Mouse (Mus musculus) heart, embryonic 14.5 days (tissue): ENCODE measurements around the gene Rragd. TPM values are rescaled to one million over a fixed set of nuclear protein-coding genes. Genes with fewer than 3 reads are reported as not detected.
"Not testable (repeated sequence)": the region's sequence is repeated elsewhere in the genome, so short reads cannot be mapped to it uniquely, and the experiment has no call there.

Experiments used
- ATAC-seq: fragments of 200-750 bp; cut with Nextera tagmentation; 2 replicates; pipeline ENCODE4 v1.8.0; 2017; ENCODE audit warnings: low read depth, moderate TSS enrichment; ENCODE audit not compliant: insufficient number of reproducible peaks, insufficient read depth, low FRiP score
- H3K27ac ChIP-seq, 2 experiments: fragments of 200-500 bp in 1 of 2; fragments of 300-500 bp in 1 of 2; sonication (generic) in 1 of 2; replicated peaks in 1 of 2; 2 replicates each; pipeline ENCODE4 v1.5.1; 2012 to 2014; ENCODE audit warnings: low read depth in 2 of 2, low read length in 2 of 2, control low read depth in 1 of 2, mild to moderate bottlenecking in 1 of 2, mixed read lengths in 1 of 2; ENCODE audit not compliant: control insufficient read depth in 1 of 2, insufficient read depth in 1 of 2
- H3K27me3 ChIP-seq: fragments of 300-500 bp; sonication (generic); 2 replicates; pipeline ENCODE4 v1.6.1; 2014; ENCODE audit warnings: mild to moderate bottlenecking, low read length, control low read depth; ENCODE audit not compliant: control insufficient read depth, insufficient read depth
- H3K36me3 ChIP-seq: fragments of 300-500 bp; sonication (generic); 2 replicates; pipeline ENCODE4 v1.6.1; 2014; ENCODE audit warnings: mild to moderate bottlenecking, control low read depth, low read length, mixed read lengths; ENCODE audit not compliant: control insufficient read depth, insufficient read depth
- H3K4me1 ChIP-seq, 2 experiments: fragments of 200-500 bp in 1 of 2; fragments of 300-500 bp in 1 of 2; sonication (generic) in 1 of 2; 2 replicates each; pipeline ENCODE4 v1.6.1; 2012 to 2014; ENCODE audit warnings: low read length in 2 of 2, control low read depth in 1 of 2, mixed read lengths in 1 of 2; ENCODE audit not compliant: control insufficient read depth in 2 of 2, insufficient read depth in 2 of 2
- H3K4me2 ChIP-seq: fragments of 300-500 bp; sonication (generic); 2 replicates; pipeline ENCODE4 v1.6.1; 2014; ENCODE audit warnings: mild to moderate bottlenecking, low read length
- H3K4me3 ChIP-seq, 2 experiments: fragments of 200-500 bp in 1 of 2; fragments of 300-500 bp in 1 of 2; sonication (generic) in 1 of 2; 2 replicates each; pipeline ENCODE4 v1.5.1; 2012 to 2014; ENCODE audit warnings: low read length in 2 of 2, mild to moderate bottlenecking in 2 of 2, control low read depth in 1 of 2, low read depth in 1 of 2, moderate library complexity in 1 of 2; ENCODE audit not compliant: control insufficient read depth in 1 of 2, insufficient read depth in 1 of 2
- H3K9ac ChIP-seq: fragments of 300-500 bp; sonication (generic); 2 replicates; pipeline ENCODE4 v1.6.1; 2014; ENCODE audit warnings: mild to moderate bottlenecking, low read length
- H3K9me3 ChIP-seq: fragments of 300-500 bp; sonication (generic); 2 replicates; pipeline ENCODE4 v1.6.1; 2016; ENCODE audit warnings: low read length, control low read depth; ENCODE audit not compliant: control insufficient read depth
- WGBS: fragments of 180-500 bp; shearing (Covaris S2); extraction: QIAGEN DNeasy Blood & Tissue Kit; methylation state at CpG from one replicate; pipeline ENCODE4 v1.1.7; 2014; 5-methylcytosine and 5-hydroxymethylcytosine counted together
- polyA plus RNA-seq: library from polyadenylated mRNA; unstranded; fragments of >200 nt; fragmentation: Nextera tagmentation; extraction: Ambion mirVana; gene quantifications from 2 replicates; pipeline ENCODE4 v1.2.1, GENCODE M21; 2014

The Rragd gene
- polyA plus RNA-seq, 1 experiment from 2014 or later = 53.2 TPM

DNA sequence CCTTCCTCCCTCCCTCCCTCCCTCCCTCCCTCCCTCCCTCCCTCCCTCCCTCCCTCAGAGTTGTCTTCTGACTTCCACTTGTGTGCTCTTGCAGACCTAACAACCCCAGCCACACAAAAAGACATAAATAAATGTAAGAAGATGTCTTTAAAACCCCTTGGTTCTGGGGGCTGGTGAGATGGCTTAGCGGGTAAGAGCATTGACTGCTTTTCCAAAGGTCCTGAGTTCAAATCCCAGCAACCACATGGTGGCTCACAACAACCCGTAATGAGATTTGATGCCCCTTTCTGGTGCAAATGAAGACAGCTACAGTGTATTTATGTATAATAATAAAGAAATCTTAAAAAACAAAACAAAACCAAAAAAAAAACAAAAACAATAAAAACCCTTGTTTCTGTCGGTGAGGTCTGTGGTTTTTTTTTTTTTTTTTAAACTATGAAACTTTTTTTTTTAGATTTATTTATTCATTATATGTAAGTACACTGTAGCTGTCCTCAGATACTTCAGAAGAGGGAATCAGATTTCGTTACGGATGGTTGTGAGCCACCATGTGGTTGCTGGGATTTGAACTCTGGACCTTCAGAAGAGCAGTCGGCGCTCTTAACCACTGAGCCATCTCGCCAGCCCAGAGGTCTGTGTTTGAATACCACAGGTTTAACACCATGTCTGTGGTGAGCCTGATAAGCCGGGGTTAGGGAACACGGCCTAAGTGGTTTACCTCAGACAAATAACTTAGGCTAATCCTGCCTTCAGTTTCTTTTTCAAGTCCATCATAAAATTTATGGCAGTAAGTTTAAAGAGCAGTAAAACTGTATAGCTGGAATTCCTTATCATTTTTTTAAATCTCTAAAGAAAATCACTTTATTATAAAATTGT, 23.0 kb downstream of the Rragd start:
- 91% methylated on average over 10 of the region's 10 CpGs for WGBS
- not testable (repeated sequence) for H3K4me1 ChIP-seq, H3K9me3 ChIP-seq, H3K4me3 ChIP-seq, ATAC-seq, H3K27ac ChIP-seq, H3K9ac ChIP-seq, H3K4me2 ChIP-seq, H3K27me3 ChIP-seq
- peaks cover 39% of the 10 kb centered on the region for H3K36me3 ChIP-seq

DNA sequence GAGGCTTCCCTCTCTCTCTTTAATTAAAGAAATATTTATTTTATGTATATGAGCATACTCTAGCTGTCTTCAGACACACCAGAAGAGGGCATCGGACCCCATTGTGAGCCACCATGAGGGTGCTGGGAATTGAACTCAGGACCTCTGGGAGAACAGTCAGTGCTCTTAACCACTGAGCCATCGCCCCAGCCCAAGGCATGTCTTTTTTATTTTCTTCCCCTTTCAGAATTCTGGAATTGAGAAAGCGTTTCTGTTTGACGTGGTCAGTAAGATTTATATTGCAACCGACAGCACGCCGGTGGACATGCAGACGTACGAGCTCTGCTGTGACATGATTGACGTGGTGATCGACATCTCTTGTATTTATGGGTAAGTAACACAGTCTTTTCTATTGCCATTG, 24.0 kb downstream of the Rragd start:
- H3K27me3 ChIP-seq = no peaks in the 10 kb centered on the region
- H3K4me1 ChIP-seq = no peaks in the 10 kb centered on the region; a peak in 1 of 4 replicates
- no peak for ATAC-seq
- H3K36me3 ChIP-seq = peaks cover 39% of the 10 kb centered on the region
- H3K4me2 ChIP-seq = no peak overlapping the region
- no peaks in the 10 kb centered on the region for H3K9me3 ChIP-seq
- no peak overlapping the region for H3K9ac ChIP-seq
- H3K4me3 ChIP-seq = no peak overlapping the region
- no peak overlapping the region for H3K27ac ChIP-seq
- 91% methylated on average over 11 of the region's 11 CpGs for WGBS

DNA sequence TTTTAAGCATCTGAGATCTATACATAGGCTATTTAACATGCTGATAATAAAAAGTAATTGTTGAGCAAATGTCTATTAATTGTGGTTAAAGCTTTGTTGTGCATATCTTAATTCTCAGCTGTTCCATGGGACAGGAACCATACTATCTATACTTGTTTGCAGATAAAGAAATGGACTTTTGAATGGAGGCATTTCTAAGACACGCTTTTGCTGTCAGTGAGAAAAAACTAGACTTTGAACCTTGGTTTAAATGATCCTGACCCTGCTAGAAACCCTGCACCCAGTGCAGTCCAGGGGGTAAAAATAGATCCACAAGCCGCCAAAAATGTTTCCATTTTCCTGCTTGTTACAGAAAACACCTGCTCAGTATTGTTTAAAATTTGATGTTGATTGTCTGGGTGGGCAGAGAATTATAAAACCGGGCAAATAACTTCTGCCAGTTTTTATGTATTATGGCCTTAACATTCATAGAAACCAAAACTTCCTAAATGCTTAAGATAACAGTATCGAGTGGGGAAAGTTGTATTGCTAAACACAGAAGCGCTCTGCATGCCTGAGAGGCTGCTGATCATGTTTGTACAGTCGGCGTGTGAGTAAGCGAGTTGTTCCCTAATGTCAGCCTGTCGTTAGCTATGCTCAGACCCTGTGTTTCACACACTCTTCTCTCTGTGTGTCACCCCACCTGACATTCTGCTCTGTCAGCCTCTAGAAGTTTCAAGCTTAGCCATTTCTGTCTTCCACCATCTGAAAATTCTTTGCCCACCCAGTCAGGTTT, 24.8 kb downstream of the Rragd start:
- WGBS = 50% methylated on average over 9 of the region's 9 CpGs
- no peak for ATAC-seq

DNA sequence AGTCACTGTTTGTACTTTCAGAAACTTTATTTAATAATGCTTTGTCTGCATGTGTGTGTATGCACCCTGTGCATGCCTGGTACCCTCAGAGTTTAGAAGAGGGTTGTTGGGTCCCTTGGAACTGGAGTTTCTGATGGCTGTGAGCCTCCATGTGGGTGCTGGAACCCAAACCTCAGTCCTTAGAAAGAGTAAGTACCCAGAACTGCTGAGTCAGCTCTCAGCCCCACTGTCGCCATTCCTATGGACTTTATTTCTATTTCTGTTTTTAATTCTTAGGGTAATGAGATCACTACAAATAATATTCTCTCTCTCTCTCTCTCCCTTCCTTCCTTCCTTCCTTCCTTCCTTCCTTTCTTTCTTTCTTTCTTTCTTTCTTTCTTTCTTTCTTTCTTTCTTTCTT, 27.2 kb downstream of the Rragd start:
- ATAC-seq = no peak
- H3K36me3 ChIP-seq = peaks cover 44% of the 10 kb centered on the region
- 88% methylated on average over 1 of the region's 1 CpGs for WGBS

More for the DNA sequence above, 24.8 kb downstream of the Rragd start:
- Histone ChIP-seq H3K27ac (no peak overlapping the region), H3K9me3 (no peaks in the 10 kb centered on the region), H3K27me3 (no peaks in the 10 kb centered on the region), H3K4me2 (no peak overlapping the region), H3K9ac (no peak overlapping the region), H3K36me3 (peaks cover 43% of the 10 kb centered on the region), H3K4me1 (no peaks in the 10 kb centered on the region; a peak in 1 of 4 replicates), H3K4me3 (no peak overlapping the region)

DNA sequence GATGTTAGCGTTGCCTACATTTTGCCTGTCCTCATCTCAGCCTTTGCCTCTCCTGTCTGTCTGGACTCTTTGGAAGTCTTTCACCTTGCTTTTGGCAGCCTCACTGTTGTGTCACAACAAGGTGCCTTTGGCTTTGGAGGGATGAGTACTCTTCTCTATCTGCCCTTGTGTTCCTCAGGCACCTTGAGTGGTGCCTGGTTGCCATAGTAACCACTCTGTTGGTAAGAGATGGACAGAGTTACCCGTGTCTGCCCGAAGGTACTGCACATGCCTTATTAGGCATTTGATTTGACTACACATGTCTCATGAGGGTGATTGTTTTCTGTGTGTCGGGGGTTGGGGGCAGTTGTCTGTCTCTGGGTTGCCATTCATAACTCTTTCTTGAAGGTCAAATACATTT, 29.6 kb downstream of the Rragd start:
- no peak for ATAC-seq
- Histone ChIP-seq H3K9ac (no peak overlapping the region), H3K4me1 (no peaks in the 10 kb centered on the region; a peak in 1 of 4 replicates), H3K4me2 (no peak overlapping the region), H3K27me3 (no peaks in the 10 kb centered on the region), H3K27ac (no peak overlapping the region), H3K4me3 (no peak overlapping the region), H3K36me3 (peaks cover 26% of the 10 kb centered on the region), H3K9me3 (no peaks in the 10 kb centered on the region)
- 78% methylated on average over 4 of the region's 4 CpGs for WGBS

More for the DNA sequence above, 27.2 kb downstream of the Rragd start:
- no peaks in the 10 kb centered on the region for H3K27me3 ChIP-seq
- H3K27ac ChIP-seq = no peak overlapping the region
- H3K4me1 ChIP-seq = no peaks in the 10 kb centered on the region; a peak in 1 of 4 replicates
- H3K9me3 ChIP-seq = no peaks in the 10 kb centered on the region
- no peak overlapping the region for H3K4me3 ChIP-seq
- H3K4me2 ChIP-seq = no peak overlapping the region
- H3K9ac ChIP-seq = no peak overlapping the region

DNA sequence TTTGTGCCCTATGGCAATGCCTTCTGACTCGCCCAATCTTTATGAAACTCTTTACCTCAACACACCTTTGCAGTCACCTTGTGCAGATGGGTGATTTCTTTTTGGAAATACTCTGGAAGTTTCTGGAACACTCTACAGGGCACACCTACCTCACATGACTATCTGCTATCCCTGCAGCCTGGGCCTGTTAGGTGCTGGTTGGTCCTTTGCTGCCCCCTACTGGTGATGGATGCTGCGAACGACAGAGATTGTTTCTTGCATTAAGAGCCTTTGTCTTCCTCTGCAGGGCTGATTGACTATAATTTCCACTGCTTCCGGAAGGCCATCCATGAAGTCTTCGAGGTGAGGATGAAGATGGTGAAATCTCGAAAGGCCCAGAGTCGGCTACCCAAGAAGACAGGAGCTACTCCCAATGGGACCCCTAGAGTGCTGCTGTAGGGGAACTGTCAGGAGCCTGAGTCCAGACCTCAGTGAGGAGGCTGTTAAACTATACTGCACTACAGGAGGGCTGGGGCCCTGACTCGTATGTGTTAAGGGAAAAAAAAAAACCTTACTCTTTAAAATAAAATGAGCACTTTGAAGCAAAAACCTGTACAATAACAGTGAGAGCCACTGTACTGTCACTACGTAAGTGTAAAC, 35.6 kb downstream of the Rragd start:
- no peak for ATAC-seq
- no peaks in the 10 kb centered on the region for H3K9me3 ChIP-seq
- H3K4me1 ChIP-seq = no peaks in the 10 kb centered on the region
- no peaks in the 10 kb centered on the region for H3K27me3 ChIP-seq
- no peak overlapping the region for H3K9ac ChIP-seq
- H3K27ac ChIP-seq = no peak overlapping the region
- no peak overlapping the region for H3K4me3 ChIP-seq
- WGBS = 44% methylated on average over 9 of the region's 9 CpGs
- no peak overlapping the region for H3K4me2 ChIP-seq
- H3K36me3 ChIP-seq = peaks cover 32% of the 10 kb centered on the region

DNA sequence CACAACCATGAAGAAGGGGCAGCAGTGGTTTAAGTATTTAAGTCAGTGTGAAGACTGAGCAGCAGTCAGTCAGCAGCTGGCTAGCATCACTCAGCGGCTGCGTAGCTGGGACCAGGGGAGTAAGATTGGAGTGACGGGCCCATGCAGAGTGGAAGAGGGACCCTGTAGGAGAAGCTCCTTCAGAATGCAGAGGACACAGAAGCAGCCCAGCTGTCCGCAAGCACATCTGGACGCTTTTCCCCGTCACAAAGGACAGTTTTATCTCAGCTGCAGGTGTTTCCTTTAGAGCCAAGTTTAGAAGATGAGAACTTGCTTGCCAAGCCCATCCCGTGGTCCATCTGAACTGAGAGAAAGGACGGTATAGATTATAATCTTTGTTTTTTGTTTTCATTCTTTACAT, 41.6 kb downstream of the Rragd start:
- H3K9me3 ChIP-seq = no peaks in the 10 kb centered on the region
- peaks cover 18% of the 10 kb centered on the region for H3K36me3 ChIP-seq
- H3K4me1 ChIP-seq = no peaks in the 10 kb centered on the region; a peak in 1 of 4 replicates
- no peaks in the 10 kb centered on the region for H3K27me3 ChIP-seq
- WGBS = 35% methylated on average over 8 of the region's 8 CpGs
- no peak overlapping the region for H3K27ac ChIP-seq
- H3K4me3 ChIP-seq = no peak overlapping the region
- no peak overlapping the region for H3K4me2 ChIP-seq
- no peak; the same call in 1 of the 2 replicates for ATAC-seq
- no peak overlapping the region for H3K9ac ChIP-seq
